Mouse (Mus musculus) cerebellum, adult 2 months (tissue): ENCODE measurements at regions not wholly inside any gene's neighbourhood (a gene's known extent, or its start where the extent isn't known, plus 50 kb on each side); places are given as distances from the start of the nearest gene placed in this dataset.

Source experiments
- CTCF ChIP-seq: fragments of 200-500 bp; IDR thresholded peaks from 2 replicates; pipeline ENCODE4 v1.5.1; 2011; ENCODE audit warnings: low read depth, mild to moderate bottlenecking, control low read depth, low read length, moderate library complexity, borderline replicate concordance; ENCODE audit not compliant: insufficient read depth
- POLR2A ChIP-seq: fragments of 200-500 bp; IDR thresholded peaks from 2 replicates; pipeline ENCODE4 v1.6.1; 2011; ENCODE audit warnings: low read length, control low read depth, borderline replicate concordance; ENCODE audit not compliant: insufficient read depth

DNA sequence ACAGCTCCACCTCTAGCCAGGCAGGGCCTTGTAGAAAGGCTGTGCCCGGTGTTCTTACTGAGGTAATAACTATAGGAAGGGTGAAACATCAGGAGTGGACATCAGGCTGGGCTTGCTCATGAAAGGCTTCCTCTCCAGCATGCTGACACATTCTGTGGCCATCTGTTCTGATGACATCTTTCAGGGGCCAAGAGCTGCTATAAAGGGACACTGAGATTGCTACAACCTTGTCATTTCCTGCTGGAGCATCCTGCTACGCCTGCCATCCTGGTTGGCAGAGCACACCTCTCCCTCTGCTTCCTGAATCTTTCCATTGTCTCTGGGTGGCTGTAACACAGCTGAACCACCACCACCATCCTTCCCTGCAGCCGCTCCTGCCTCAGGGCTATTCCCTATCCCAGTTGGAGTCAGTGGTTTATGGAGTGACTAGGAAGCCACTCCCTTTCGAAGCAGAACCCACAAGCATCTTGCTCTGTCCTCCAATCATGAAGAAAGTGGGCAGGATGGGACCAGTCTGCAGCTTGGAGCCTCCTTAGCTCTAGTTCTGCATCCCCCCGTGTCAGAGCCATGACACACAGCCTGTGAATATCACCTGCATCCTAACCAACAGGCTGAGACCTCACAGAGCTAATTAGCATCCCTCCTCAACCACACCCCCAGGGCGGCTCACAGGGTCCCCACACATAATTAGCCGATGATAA is 154.6 kb downstream of the Irx2 start:
- TF ChIP-seq POLR2A = no peak
- no peak for TF ChIP-seq CTCF
